Mouse (Mus musculus) megakaryocyte-erythroid progenitor cell, adult 5 weeks (primary cell): ENCODE data around the gene Anln. TPM values are rescaled to one million over a fixed set of nuclear protein-coding genes. Genes with fewer than 3 reads are reported as not detected.

Source experiments
- polyA plus RNA-seq: library from polyadenylated mRNA; stranded (reverse); fragments of >175 nt; gene quantifications from 2 replicates; pipeline ENCODE4 v1.2.3, GENCODE M21; 2012

The Anln gene
- polyA plus RNA-seq, result 3.3 and 4.0 TPM in 2 replicates

DNA sequence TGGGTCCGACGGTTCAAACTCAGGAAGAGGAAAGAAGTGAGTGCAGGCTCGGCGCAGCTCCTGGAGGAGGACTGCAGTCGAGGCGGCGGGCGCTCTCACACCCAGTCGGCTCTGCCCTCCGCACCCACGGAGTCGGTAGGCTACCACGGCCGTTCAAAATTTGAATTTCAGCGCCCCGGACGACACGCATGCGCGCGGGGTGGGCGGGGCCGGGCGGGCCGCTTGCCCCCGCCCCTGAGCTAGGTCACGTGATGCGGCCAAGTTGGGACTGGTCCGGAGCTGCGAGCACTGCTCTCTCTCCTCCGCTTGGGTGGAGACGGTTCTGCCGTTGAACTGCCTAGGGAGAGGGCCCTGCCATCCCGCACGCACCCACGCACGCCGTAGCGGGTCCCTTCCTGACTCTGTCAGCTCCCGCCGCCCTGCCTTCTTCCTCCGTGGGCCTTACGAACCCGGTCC is at the start of gene Anln:
Anln (minus strand) TSS at position 168 of the 456 bp plus-strand sequence.

DNA sequence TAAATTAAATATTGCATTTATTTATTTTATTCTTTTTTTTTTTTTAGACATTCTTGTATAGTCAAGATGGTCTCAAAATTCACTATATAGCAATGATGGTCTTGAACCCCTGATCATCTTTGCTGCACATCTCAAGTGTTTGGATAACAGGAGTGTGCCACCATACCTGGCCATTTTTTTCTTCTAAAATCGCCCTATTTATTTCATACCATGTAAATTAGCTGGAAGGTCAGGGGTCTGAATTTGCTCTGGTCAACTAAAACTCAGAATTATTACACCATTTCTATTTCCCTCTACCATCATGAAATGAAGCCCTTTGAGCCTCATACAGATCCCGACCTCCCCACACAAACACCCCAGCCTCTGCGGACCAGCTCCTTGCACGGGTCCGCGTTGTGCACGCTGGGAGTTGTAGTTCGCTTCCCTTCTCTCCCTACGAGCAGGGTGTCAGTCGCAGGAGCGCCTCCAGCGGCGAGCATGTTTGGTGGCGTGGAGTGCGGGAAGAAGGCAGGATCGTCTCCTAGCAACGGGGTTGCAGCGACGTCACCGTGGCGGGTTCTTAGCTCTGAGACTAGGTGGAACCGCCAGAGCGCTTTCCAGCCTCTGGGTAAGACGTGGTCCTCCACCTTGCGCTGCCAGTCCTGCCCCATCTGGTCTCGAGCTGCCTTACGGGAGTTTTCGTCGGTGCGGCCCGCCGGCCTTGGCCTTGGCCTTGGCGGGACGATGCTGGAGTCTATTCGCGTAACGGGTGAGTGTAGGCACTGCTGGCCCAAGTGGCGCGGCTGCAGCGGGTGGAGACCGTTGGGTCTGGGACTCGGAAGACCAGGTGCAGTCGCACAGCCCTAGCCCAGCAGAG is 22.2 kb upstream of the Anln start, which contains the start of gene 9530077C05Rik:
9530077C05Rik (plus strand) TSS at position 512 of the 856 bp plus-strand sequence.

DNA sequence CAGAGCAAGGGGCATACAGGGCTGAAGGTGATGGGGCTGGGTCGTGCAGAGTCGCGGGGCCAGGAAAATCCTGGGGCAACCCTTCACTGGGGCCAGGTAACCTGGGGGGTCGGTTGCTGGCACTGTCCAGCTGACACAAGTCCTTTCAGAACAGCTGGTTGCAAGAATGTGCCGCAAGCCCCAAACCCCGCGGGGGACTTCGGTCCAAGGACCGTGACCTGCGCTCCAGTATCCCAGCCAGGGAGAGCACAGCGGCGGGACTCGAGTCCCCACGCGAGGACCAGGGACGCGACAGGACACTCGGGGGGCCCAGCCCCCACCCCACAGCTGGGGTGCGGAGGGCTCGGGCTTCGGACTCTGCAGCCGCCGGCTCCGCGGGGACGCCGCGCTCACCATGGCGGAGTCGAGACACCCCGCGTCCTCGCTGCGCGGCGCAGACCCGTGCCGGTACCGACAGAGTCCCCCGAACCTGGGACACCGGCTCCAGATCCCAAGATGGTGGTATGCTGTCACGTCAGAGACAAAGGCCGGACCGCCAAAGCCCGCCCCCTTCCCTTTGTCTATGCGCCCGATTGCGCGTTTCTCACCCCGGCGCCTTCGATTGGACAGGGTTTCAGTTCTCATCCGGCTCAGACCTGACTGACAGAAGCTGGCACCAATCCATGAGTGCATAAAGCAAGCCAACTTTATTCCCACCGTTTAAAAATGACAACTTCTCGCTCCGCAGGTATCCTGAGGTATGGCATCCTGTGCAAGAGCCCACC is 81.7 kb downstream of the Anln start, which contains the start of gene Zfp810:
Zfp810 (minus strand) TSS at position 493 of the 764 bp plus-strand sequence.

Other genes starting within 250 kb of the Anln start
- gene Pigyl, start 232.3 kb downstream of the Anln start, polyA plus RNA-seq, result 77.0 and 80.8 TPM in 2 replicates
- gene Zfp872, start 201.1 kb downstream of the Anln start, polyA plus RNA-seq, result not detected in 2 replicates
- 3.2 and 4.1 TPM in 2 replicates for gene Zfp809, start 163.5 kb downstream of the Anln start, polyA plus RNA-seq
- gene Zfp599, start 129.3 kb downstream of the Anln start, polyA plus RNA-seq, result 0.05 and 0.14 TPM in 2 replicates
- 1.4 and 2.7 TPM in 2 replicates for gene Zfp810, start 81.5 kb downstream of the Anln start, polyA plus RNA-seq
- gene 9530077C05Rik, start 22.3 kb upstream of the Anln start, polyA plus RNA-seq, result 0.70 and 1.1 TPM in 2 replicates
- gene Gm17545, start 65.1 kb upstream of the Anln start, polyA plus RNA-seq, result not detected in 2 replicates
- gene Rp9, start 80.6 kb upstream of the Anln start, polyA plus RNA-seq, result 97.3 and 120 TPM in 2 replicates
- gene Bbs9, start 86.5 kb upstream of the Anln start, polyA plus RNA-seq, result 1.5 and 2.2 TPM in 2 replicates